Mouse (Mus musculus): ENCODE data around the gene Cfhr1. TPM values are rescaled to one million over a fixed set of nuclear protein-coding genes. Genes with fewer than 3 reads are reported as not detected.

Gene Cfhr1
- polyA plus RNA-seq (2012), result not detected in 2 replicates

DNA sequence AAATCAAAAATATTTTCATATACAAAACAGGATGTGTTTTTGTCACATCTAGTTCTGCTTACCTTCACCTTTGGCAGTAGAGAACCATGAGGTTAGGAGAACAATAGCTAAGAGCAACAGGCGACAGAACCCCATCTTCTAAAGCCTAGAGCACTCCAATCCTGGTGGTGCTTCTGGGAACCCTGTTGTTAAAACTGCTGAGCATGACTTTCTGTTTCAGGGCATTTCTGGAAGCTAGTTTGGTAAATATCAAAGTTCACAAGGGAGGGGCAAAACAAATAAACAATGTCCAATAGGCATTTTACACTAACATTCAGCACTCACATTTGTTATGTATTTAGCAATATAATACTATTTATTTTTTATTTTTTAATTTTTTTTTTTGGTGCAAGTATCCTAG, at the start of gene Cfhr1:
TSS of gene Cfhr1 (minus strand) at position 249 of the 400 bp plus-strand sequence.
- TF ChIP-seq GATA1 (IDR thresholded peaks at IDR 0.05; ENCODE audit: low read length) (no peak), TAL1 (IDR thresholded peaks at IDR 0.05; ENCODE audit: low read length) (no peak)
- Histone ChIP-seq H3K27me3 (ENCODE audit: control insufficient read depth) (no peaks in the 10 kb centered on the region), H3K36me3 (ENCODE audit: control insufficient read depth) (no peaks in the 10 kb centered on the region), H3K9me3 (ENCODE audit: control insufficient read depth, low read length) (no peaks in the 10 kb centered on the region), H3K4me1 (ENCODE audit: control insufficient read depth) (no peaks in the 10 kb centered on the region), H3K4me3 (replicated peaks) (no peak within 1 kb of the TSS)

DNA sequence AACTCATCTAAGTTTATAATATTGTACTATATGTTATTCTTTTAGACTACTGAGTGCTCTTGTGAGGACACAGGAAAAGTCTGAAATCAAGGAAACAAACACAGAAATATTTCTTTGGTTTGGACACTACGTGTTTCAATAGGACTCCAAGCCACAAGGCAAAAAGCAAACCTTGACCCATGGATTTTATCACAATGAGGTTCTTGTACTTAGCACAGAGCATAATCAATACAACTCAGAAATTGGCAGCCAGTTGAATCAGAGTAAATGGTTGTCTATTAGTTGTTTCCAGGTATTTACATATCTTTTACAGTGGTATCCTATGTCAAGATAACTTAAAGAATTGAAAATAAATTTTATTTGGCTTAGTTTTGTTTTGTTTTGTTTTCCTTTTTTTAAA, 8.8 kb downstream of the Cfhr1 start:
- Histone ChIP-seq H3K4me3 (replicated peaks) (no peak overlapping the region), H3K27me3 (ENCODE audit: control insufficient read depth) (no peaks in the 10 kb centered on the region), H3K4me1 (ENCODE audit: control insufficient read depth) (no peaks in the 10 kb centered on the region), H3K9me3 (ENCODE audit: control insufficient read depth, low read length) (no peaks in the 10 kb centered on the region), H3K36me3 (ENCODE audit: control insufficient read depth) (no peaks in the 10 kb centered on the region)
- no peak for TF ChIP-seq TAL1 (IDR thresholded peaks at IDR 0.05; ENCODE audit: low read length)
- no peak for TF ChIP-seq GATA1 (IDR thresholded peaks at IDR 0.05; ENCODE audit: low read length)

DNA sequence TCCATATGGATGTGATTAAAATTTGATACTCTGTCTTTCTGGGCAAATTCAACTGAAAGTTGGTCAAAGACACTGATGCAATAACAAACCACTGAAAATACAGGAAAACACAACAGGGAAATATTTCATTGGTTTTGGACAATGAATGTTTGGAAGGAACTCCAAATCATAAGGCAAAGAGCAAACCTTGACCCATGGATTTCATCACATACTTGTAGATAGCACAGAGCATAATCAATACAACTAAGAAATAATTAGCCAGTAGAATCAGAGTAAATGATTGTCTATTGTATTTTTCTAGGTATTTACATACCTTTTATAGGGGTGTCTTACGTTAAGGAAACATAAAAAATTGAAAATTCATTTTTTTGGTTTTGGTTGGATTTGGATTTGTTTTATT, 11.5 kb downstream of the Cfhr1 start:
- Histone ChIP-seq H3K4me3 (replicated peaks) (no peak overlapping the region), H3K9me3 (ENCODE audit: control insufficient read depth, low read length) (no peaks in the 10 kb centered on the region), H3K36me3 (ENCODE audit: control insufficient read depth) (no peaks in the 10 kb centered on the region), H3K27me3 (ENCODE audit: control insufficient read depth) (no peaks in the 10 kb centered on the region), H3K4me1 (ENCODE audit: control insufficient read depth) (no peaks in the 10 kb centered on the region)
- TF ChIP-seq GATA1 (IDR thresholded peaks at IDR 0.05; ENCODE audit: low read length) (no peak), TAL1 (IDR thresholded peaks at IDR 0.05; ENCODE audit: low read length) (no peak)

DNA sequence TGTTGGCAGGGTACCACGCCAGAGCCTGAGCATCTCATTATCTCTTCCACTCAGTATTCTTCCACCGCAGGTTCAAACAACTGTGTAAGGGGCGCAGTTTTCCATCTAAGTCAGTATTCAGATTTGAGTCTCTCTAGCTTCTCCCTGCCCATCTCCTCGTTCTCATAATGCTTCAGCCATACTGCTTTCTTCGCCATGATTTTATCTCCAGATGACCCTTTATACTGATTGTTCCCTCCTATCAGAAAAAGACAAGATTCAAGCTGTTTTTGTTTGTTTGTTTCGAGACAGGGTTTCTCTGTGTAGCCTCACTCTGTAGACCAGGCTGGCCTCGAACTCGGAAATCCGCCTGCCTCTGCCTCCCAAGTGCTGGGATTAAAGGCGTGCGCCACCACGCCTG, 45.5 kb downstream of the Cfhr1 start:
- TF ChIP-seq GATA1 (IDR thresholded peaks at IDR 0.05; ENCODE audit: low read length) (no peak), TAL1 (IDR thresholded peaks at IDR 0.05; ENCODE audit: low read length) (no peak)
- H3K27me3 ChIP-seq (ENCODE audit: control insufficient read depth), result no peaks in the 10 kb centered on the region
- H3K4me3 ChIP-seq (replicated peaks), result no peak overlapping the region

DNA sequence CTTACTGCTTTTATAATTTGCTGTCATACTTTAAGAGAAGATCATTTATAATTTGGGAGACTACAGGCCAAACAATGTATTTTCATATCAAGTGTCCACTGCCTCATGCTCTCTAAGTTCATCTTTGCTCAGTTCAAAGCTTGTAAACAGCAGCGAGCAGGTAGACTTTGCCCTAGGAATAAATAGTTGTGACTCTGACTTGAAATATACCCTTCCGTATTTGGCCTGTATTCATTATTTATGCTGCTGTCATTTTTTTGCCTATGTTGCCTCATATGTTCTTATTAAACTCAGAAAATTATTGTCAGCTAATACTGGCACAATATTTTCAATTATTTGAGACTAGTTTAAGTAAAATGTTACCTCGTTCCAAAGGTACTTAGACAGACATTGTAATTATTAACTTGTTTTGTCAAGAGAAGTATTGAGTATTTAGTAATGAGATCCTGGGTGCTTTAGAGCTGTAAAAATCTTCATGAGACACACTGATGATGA, 58.8 kb downstream of the Cfhr1 start, which contains the start of gene F13b:
TSS of gene F13b (plus strand) at position 445 of the 495 bp plus-strand sequence.
- Histone ChIP-seq H3K4me3 (replicated peaks) (no peak within 1 kb of the TSS), H3K9me3 (ENCODE audit: control insufficient read depth, low read length) (no peaks in the 10 kb centered on the region)
- TF ChIP-seq TAL1 (IDR thresholded peaks at IDR 0.05; ENCODE audit: low read length) (no peak), GATA1 (IDR thresholded peaks at IDR 0.05; ENCODE audit: low read length) (no peak)

More for the DNA sequence above, 45.5 kb downstream of the Cfhr1 start:
- no peaks in the 10 kb centered on the region for H3K4me1 ChIP-seq (ENCODE audit: control insufficient read depth)
- no peaks in the 10 kb centered on the region for H3K36me3 ChIP-seq (ENCODE audit: control insufficient read depth)
- H3K9me3 ChIP-seq (ENCODE audit: control insufficient read depth, low read length), result no peaks in the 10 kb centered on the region

DNA sequence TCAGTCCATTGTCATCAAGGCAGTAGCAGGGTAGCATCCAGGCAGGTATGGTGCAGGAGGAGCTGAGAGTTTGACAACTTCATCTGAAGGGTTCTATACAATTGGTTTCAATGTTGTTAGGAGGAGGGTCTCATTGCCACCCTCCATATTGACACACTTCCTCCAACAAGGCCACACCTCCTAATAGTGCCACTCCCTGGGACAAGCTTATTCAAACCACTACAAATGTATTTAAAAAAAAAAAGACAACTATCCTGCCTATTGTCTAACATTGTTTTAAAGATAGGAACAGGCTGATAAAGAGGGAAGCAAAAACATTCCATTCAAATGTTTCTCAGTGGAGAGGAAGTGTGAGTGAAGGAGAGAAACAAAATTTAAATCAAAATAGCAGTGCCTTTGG, 60.3 kb downstream of the Cfhr1 start:
- Histone ChIP-seq H3K36me3 (ENCODE audit: control insufficient read depth) (peaks cover 18% of the 10 kb centered on the region), H3K9me3 (ENCODE audit: control insufficient read depth, low read length) (no peaks in the 10 kb centered on the region), H3K4me3 (replicated peaks) (no peak overlapping the region), H3K27me3 (ENCODE audit: control insufficient read depth) (no peaks in the 10 kb centered on the region), H3K4me1 (ENCODE audit: control insufficient read depth) (no peaks in the 10 kb centered on the region)
- no peak for TF ChIP-seq GATA1 (IDR thresholded peaks at IDR 0.05; ENCODE audit: low read length)
- no peak for TF ChIP-seq TAL1 (IDR thresholded peaks at IDR 0.05; ENCODE audit: low read length)

More for the DNA sequence above, 58.8 kb downstream of the Cfhr1 start, which contains the start of gene F13b:
- Histone ChIP-seq H3K36me3 (ENCODE audit: control insufficient read depth) (peaks cover 3% of the 10 kb centered on the region), H3K27me3 (ENCODE audit: control insufficient read depth) (no peaks in the 10 kb centered on the region), H3K4me1 (ENCODE audit: control insufficient read depth) (no peaks in the 10 kb centered on the region)

Other genes with a start within 250 kb of the Cfhr1 start
- not detected in 2 replicates for gene Crb1, start 183.2 kb downstream of the Cfhr1 start, polyA plus RNA-seq (2012)
- gene Zbtb41, start 138.0 kb downstream of the Cfhr1 start, polyA plus RNA-seq (2012), result 0.01 and 0.02 TPM in 2 replicates
- gene Aspm, start 105.5 kb downstream of the Cfhr1 start, polyA plus RNA-seq (2012), result 0.19 and 0.27 TPM in 2 replicates
- gene F13b, start 58.6 kb downstream of the Cfhr1 start, polyA plus RNA-seq (2012), result not detected in 2 replicates
- not detected in 2 replicates for gene Gm4788, start 221.0 kb upstream of the Cfhr1 start, polyA plus RNA-seq (2012)

Measured in erythroblast, embryonic 14.5 days (primary cell).